Mouse (Mus musculus) lung, postnatal 0 days (tissue): ENCODE results near the gene Zbtb7a. TPM values are rescaled to one million over a fixed set of nuclear protein-coding genes. Genes with fewer than 3 reads are reported as not detected.

Source experiments
- ATAC-seq: fragments of 200-750 bp; cut with Nextera tagmentation; 2 replicates; pipeline ENCODE4 v1.8.0; 2017; ENCODE audit warnings: moderate library complexity
- DNase-seq: peaks from one replicate; pipeline ENCODE4 v3.0.0-alpha.2; 2016; ENCODE audit warnings: low spot score
- H3K27ac ChIP-seq: fragments of 300-500 bp; sonication (generic); 2 replicates; pipeline ENCODE4 v1.5.1; 2014; ENCODE audit warnings: antibody characterized with exemption, mild to moderate bottlenecking, low read length, mixed read lengths
- H3K27me3 ChIP-seq: fragments of 300-500 bp; sonication (generic); replicated peaks from 2 replicates; pipeline ENCODE4 v1.6.1; 2014; ENCODE audit warnings: low read length, mixed read lengths; ENCODE audit not compliant: insufficient read depth
- H3K36me3 ChIP-seq: fragments of 300-500 bp; sonication (generic); 2 replicates; pipeline ENCODE4 v1.6.1; 2014; ENCODE audit warnings: low read length, mixed read lengths; ENCODE audit not compliant: insufficient read depth
- H3K4me1 ChIP-seq: fragments of 300-500 bp; sonication (generic); 2 replicates; pipeline ENCODE4 v1.6.1; 2014; ENCODE audit warnings: antibody characterized with exemption, low read depth, low read length, mixed read lengths; ENCODE audit not compliant: insufficient read depth
- H3K4me2 ChIP-seq: fragments of 300-500 bp; sonication (generic); replicated peaks from 2 replicates; pipeline ENCODE4 v1.6.1; 2014; ENCODE audit warnings: low read depth, mild to moderate bottlenecking, low read length, moderate library complexity, mixed read lengths
- H3K4me3 ChIP-seq: fragments of 300-500 bp; sonication (generic); 2 replicates; pipeline ENCODE4 v1.5.1; 2014; ENCODE audit warnings: low read depth, low read length
- H3K9ac ChIP-seq: fragments of 300-500 bp; sonication (generic); replicated peaks from 2 replicates; pipeline ENCODE4 v1.6.1; 2014; ENCODE audit warnings: low read depth, mild to moderate bottlenecking
- H3K9me3 ChIP-seq: fragments of 300-500 bp; sonication (generic); 2 replicates; pipeline ENCODE4 v1.6.1; 2016; ENCODE audit warnings: low read length, mixed read lengths
- CTCF ChIP-seq: IDR thresholded peaks from 2 replicates; pipeline ENCODE4 v1.5.1; 2016; ENCODE audit warnings: antibody characterized with exemption, mild to moderate bottlenecking
- EP300 ChIP-seq: IDR thresholded peaks from 2 replicates; pipeline ENCODE4 v1.6.1; 2016; ENCODE audit warnings: antibody characterized with exemption, mild to moderate bottlenecking, control low read depth
- WGBS: fragments of 180-500 bp; shearing (Covaris S2); extraction: QIAGEN DNeasy Blood & Tissue Kit; methylation state at CpG from one replicate; pipeline ENCODE4 v1.1.7; 2014; 5-methylcytosine and 5-hydroxymethylcytosine counted together
- polyA plus RNA-seq: library from polyadenylated mRNA; unstranded; fragments of >200 nt; fragmentation: Nextera tagmentation; extraction: Ambion mirVana; gene quantifications from 2 replicates; pipeline ENCODE4 v1.2.1, GENCODE M21; 2015

Gene Zbtb7a
- polyA plus RNA-seq, result 58.2 and 62.0 TPM in 2 replicates

DNA sequence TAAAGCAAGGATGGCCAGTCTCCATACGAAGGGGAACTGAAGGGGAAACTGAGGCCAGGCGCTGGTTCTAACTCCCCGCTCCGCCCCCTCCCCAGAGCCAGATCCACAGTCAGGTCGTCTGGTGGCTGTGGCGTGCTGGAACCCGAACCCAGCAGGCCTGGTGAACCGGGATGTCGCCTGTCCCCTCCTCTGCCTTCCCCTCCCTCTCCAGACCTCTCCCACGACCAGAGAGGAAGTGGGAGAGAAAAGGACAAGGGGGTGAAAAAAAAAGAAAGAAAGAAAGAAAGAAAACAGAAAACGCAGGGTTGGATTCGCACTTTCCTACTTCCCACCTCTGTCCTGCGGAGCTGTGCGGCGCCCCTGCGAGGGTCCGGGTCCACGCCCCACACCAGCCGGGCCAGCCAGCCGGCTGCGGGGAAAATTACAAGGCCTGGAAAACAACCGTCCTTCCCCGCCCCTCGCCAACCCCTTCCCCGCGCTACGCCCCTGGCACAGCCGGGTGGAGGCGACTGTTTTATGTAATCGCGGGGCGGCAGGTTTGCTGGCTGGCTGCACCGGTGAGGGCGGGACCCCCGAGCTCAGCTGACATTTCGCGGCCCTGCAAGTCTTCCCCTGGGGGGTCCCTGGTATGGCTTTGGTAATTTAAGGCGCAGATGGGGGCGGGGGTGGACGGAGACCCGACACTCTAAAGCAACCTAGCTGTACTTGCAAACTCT lies at the start of gene Zbtb7a:
Gene Zbtb7a, plus strand, starts transcription at position 255 of the 716 bp plus-strand sequence.
- 4% methylated on average over 40 of the region's 41 CpGs for WGBS
- peak within 1 kb of the TSS; percentile 90 for H3K4me2 ChIP-seq
- no peaks in the 10 kb centered on the region for H3K9me3 ChIP-seq
- H3K4me1 ChIP-seq, result peaks cover 26% of the 10 kb centered on the region
- H3K4me3 ChIP-seq, result peak within 1 kb of the TSS; percentile 98
- DNase-seq (peak; percentile 36), ATAC-seq (no peak)
- H3K27me3 ChIP-seq, result no peaks in the 10 kb centered on the region
- peak within 1 kb of the TSS; percentile 96 for H3K27ac ChIP-seq
- peak within 1 kb of the TSS; percentile 93 for H3K9ac ChIP-seq
- H3K36me3 ChIP-seq, result no peaks in the 10 kb centered on the region
- no peak for TF ChIP-seq CTCF
- TF ChIP-seq EP300, result no peak

DNA sequence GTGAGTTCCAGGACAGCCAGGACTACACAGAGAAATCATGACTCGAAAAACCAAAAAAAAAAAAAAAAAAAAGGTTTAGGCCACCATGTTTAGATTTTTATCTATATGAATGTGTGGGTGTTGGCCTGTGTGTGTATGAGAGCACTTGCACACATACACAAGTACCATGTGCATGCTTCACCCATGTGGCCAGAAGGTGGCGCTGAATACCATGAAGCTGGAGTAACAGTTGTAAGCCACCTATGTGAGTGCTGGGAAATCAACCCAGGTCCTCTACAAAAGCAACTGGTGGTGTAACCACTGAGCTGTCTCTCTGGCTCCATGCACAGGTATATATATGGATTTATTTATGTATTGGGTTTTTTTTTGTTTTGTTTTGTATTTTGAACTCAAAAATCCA lies 48.0 kb upstream of the Zbtb7a start:
- H3K9me3 ChIP-seq, result no peaks in the 10 kb centered on the region

DNA sequence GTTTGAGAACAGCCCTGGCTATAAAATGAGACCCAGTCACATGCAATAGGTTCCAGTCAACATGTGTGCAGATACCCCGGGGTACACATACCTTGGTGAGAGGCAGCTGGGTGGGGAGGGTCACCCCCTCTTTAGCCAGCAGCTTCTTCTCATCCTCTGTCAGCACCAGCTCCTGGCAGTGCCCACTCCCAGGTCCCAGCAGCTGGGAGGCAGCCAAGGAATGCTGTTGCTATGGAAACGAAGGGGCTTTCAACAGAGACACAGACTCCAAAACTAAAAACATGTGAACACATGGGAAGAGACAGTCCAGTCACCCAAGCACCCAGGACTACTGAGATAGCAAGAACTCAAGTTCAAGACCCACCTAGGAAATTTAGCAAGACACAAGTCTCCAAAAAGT lies 45.8 kb upstream of the Zbtb7a start:
- Histone ChIP-seq H3K9ac (no peak overlapping the region), H3K9me3 (no peaks in the 10 kb centered on the region), H3K27ac (no peak overlapping the region), H3K4me3 (no peak overlapping the region), H3K4me2 (no peak overlapping the region), H3K4me1 (no peaks in the 10 kb centered on the region), H3K27me3 (no peaks in the 10 kb centered on the region), H3K36me3 (no peaks in the 10 kb centered on the region)
- ATAC-seq, result no peak
- DNase-seq, result no peak
- 53% methylated on average over 2 of the region's 2 CpGs for WGBS
- no peak for TF ChIP-seq CTCF
- no peak for TF ChIP-seq EP300

More for the DNA sequence above, 48.0 kb upstream of the Zbtb7a start:
- no peaks in the 10 kb centered on the region for H3K36me3 ChIP-seq
- H3K9ac ChIP-seq, result no peak overlapping the region
- H3K27ac ChIP-seq, result no peak overlapping the region
- no peak overlapping the region for H3K4me2 ChIP-seq
- no peak for TF ChIP-seq EP300
- peak; percentile 53 for TF ChIP-seq CTCF
- no peaks in the 10 kb centered on the region for H3K27me3 ChIP-seq
- ATAC-seq, result no peak
- no peak for DNase-seq
- WGBS, result 38% methylated on average over 2 of the region's 2 CpGs
- H3K4me1 ChIP-seq, result no peaks in the 10 kb centered on the region
- H3K4me3 ChIP-seq, result no peak overlapping the region

- H3K4me2 ChIP-seq, result no peak overlapping the region
- H3K4me3 ChIP-seq, result no peak overlapping the region
- no peak overlapping the region for H3K9ac ChIP-seq
- DNase-seq (no peak), ATAC-seq (no peak)
- no peaks in the 10 kb centered on the region for H3K36me3 ChIP-seq
- WGBS, result 64% methylated on average over 7 of the region's 7 CpGs
- TF ChIP-seq CTCF (no peak), EP300 (no peak)
- no peak overlapping the region for H3K27ac ChIP-seq
- no peaks in the 10 kb centered on the region for H3K9me3 ChIP-seq
- H3K27me3 ChIP-seq, result no peaks in the 10 kb centered on the region
- H3K4me1 ChIP-seq, result no peaks in the 10 kb centered on the region
Observed at GRCm38 (mm10) chr10:81090621-81091020, 44.4 kb upstream of the Zbtb7a start.

- Histone ChIP-seq H3K27ac (no peak overlapping the region), H3K36me3 (no peaks in the 10 kb centered on the region), H3K9me3 (no peaks in the 10 kb centered on the region), H3K4me3 (no peak overlapping the region), H3K9ac (no peak overlapping the region), H3K4me2 (no peak overlapping the region), H3K4me1 (no peaks in the 10 kb centered on the region), H3K27me3 (no peaks in the 10 kb centered on the region)
- ATAC-seq, result peak; percentile 53
- 45% methylated on average over 22 of the region's 22 CpGs for WGBS
- peak; percentile 26 for DNase-seq
- TF ChIP-seq EP300 (no peak), CTCF (no peak)
Observed at GRCm38 (mm10) chr10:81092465-81093250, 42.4 kb upstream of the Zbtb7a start.

DNA sequence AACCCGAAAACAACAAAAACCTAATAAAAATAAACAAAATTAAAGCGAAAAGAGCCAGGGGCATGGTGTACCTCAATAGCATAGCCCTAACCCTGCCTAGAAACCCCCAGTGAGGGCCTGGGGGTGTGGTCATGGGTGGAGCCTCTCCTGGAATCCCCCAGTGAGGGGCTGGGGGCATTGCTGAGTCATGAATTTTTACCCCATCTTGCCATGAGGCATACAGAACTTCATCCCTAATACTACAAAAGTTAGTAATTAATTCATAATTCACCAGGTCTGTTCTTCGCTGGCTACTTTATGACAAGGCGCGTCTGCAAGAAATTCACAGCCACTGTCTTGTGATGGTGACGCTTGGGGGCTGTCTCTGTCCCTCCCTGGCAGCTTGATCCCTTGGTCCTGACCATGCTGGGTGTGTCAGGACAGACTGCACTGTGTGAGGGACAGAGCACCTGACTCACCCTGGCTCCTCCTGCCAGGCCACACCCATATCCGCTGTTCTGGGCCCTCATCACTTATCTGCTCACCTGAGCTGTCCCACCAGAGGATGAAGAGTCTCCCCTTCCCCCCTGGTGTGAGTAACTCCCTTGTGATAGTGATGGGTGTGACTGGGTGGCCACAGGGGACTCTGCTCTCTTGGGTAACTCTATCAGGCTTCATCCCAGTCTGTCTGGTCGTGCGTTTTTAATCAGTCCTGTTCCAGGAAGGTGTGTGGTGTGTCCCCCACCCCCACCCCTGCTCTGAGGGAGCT lies 39.9 kb upstream of the Zbtb7a start:
- no peak overlapping the region for H3K9ac ChIP-seq
- no peaks in the 10 kb centered on the region for H3K36me3 ChIP-seq
- WGBS, result 54% methylated on average over 9 of the region's 9 CpGs
- no peak overlapping the region for H3K4me3 ChIP-seq
- H3K27ac ChIP-seq, result no peak overlapping the region
- no peaks in the 10 kb centered on the region for H3K9me3 ChIP-seq
- no peak for ATAC-seq
- TF ChIP-seq CTCF (no peak), EP300 (no peak)
- H3K4me1 ChIP-seq, result no peaks in the 10 kb centered on the region
- H3K4me2 ChIP-seq, result no peak overlapping the region
- no peaks in the 10 kb centered on the region for H3K27me3 ChIP-seq
- no peak for DNase-seq
